Mouse (Mus musculus) forebrain, postnatal 0 days (tissue): ENCODE data around the gene Plxnb1. TPM values are rescaled to one million over a fixed set of nuclear protein-coding genes. Genes with fewer than 3 reads are reported as not detected.
"Not testable (repeated sequence)": the region's sequence is repeated elsewhere in the genome, so short reads cannot be mapped to it uniquely, and the experiment has no call there.

Experiments used
- ATAC-seq: fragments of 200-750 bp; cut with Nextera tagmentation; 2 replicates; pipeline ENCODE4 v1.8.0; 2017; ENCODE audit warnings: mild to moderate bottlenecking, moderate library complexity
- DNase-seq: peaks from one replicate; pipeline ENCODE4 v3.0.0-alpha.2; 2015
- H3K27ac ChIP-seq: fragments of 300-500 bp; sonication (generic); 2 replicates; pipeline ENCODE4 v1.5.1; 2014; ENCODE audit warnings: low read depth, mild to moderate bottlenecking, antibody characterized with exemption, low read length, moderate library complexity, mixed read lengths
- H3K27me3 ChIP-seq: fragments of 300-500 bp; sonication (generic); 2 replicates; pipeline ENCODE4 v1.6.1; 2014; ENCODE audit warnings: mild to moderate bottlenecking, low read length, mixed read lengths; ENCODE audit not compliant: insufficient read depth
- H3K36me3 ChIP-seq: fragments of 300-500 bp; sonication (generic); 2 replicates; pipeline ENCODE4 v1.6.1; 2014; ENCODE audit warnings: mild to moderate bottlenecking, moderate library complexity; ENCODE audit not compliant: insufficient read depth
- H3K4me1 ChIP-seq: fragments of 300-500 bp; sonication (generic); 2 replicates; pipeline ENCODE4 v1.6.1; 2014; ENCODE audit warnings: antibody characterized with exemption; ENCODE audit not compliant: insufficient read depth
- H3K4me2 ChIP-seq: fragments of 300-500 bp; sonication (generic); 2 replicates; pipeline ENCODE4 v1.6.1; 2014; ENCODE audit warnings: low read depth, mild to moderate bottlenecking, moderate library complexity
- H3K4me3 ChIP-seq: fragments of 300-500 bp; sonication (generic); 2 replicates; pipeline ENCODE4 v1.5.1; 2014; ENCODE audit warnings: low read depth, low read length, mixed read lengths
- H3K9ac ChIP-seq: fragments of 300-500 bp; sonication (generic); 2 replicates; pipeline ENCODE4 v1.6.1; 2014; ENCODE audit warnings: mild to moderate bottlenecking
- H3K9me3 ChIP-seq: fragments of 300-500 bp; sonication (generic); 2 replicates; pipeline ENCODE4 v1.6.1; 2016; ENCODE audit warnings: low read length
- CTCF ChIP-seq: sonication (generic); IDR thresholded peaks from 2 replicates; pipeline ENCODE4 v1.5.1; 2016; ENCODE audit warnings: antibody characterized with exemption, control low read depth, low read depth
- WGBS: fragments of 180-500 bp; shearing (Covaris S2); extraction: QIAGEN DNeasy Blood & Tissue Kit; methylation state at CpG from one replicate; pipeline ENCODE4 v1.1.7; 2014; 5-methylcytosine and 5-hydroxymethylcytosine counted together
- polyA plus RNA-seq: library from polyadenylated mRNA; unstranded; fragments of >200 nt; fragmentation: Nextera tagmentation; extraction: Ambion mirVana; gene quantifications from 2 replicates; pipeline ENCODE4 v1.2.1, GENCODE M21; 2015
- total RNA-seq: library from RNA; depleted of rRNA; stranded (reverse); fragments of >200 nt; gene quantifications from 2 replicates; pipeline ENCODE4 v1.2.3, GENCODE M21; 2014; rRNA removed

The Plxnb1 gene
- total and polyA plus RNA-seq, 2 experiments from 2014 or later = 10.2 to 78.2 TPM

DNA sequence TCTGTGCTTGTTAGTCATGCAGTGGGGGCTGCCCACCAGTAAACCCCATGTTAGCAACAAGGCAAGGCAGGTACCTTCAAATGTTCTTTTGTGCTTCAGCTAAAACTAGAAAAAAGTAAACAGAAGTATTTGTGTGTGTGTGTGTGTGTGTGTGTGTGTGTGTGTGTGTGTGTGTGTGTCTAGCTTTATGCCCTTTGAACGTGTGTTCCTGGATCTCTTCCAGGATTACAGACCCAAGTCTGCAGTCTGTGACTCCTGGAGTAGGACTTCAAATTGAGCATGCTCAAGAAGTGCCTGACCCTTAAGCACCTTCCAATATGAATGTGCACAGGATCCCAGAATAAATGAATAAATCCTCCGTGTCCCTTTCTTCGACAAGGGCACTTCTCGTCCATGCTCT is 31.9 kb downstream of the Plxnb1 start:
- H3K9ac ChIP-seq = no peak overlapping the region
- H3K9me3 ChIP-seq = no peaks in the 10 kb centered on the region
- ATAC-seq (no peak), DNase-seq (no peak)
- no peak overlapping the region for H3K4me3 ChIP-seq
- no peak overlapping the region for H3K4me2 ChIP-seq
- H3K27me3 ChIP-seq = no peaks in the 10 kb centered on the region
- no peaks in the 10 kb centered on the region for H3K36me3 ChIP-seq
- no peak overlapping the region for H3K27ac ChIP-seq
- WGBS = 81% methylated on average over 4 of the region's 4 CpGs
- H3K4me1 ChIP-seq = no peaks in the 10 kb centered on the region
- no peak for TF ChIP-seq CTCF

DNA sequence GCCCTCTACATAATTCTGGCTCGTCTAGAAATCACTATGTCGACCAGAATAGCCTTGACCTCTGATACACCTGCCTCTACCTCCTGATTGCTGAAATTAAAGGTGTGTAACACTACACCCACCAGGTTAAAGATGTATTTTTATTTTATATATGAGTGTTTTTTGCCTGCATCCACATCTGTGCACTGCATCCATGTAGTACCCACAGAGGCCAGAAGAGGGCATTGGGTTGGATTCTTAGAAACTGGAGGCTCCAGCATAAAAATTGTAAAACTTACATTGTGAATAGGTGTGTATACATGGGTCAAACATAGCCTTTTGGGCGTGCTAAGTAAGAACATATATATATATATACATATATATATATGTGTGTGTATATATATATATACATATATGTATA is 33.0 kb downstream of the Plxnb1 start:
- no peak for ATAC-seq
- TF ChIP-seq CTCF = peak; percentile 54
- no peaks in the 10 kb centered on the region for H3K27me3 ChIP-seq
- WGBS = 64% methylated on average over 3 of the region's 3 CpGs
- H3K36me3 ChIP-seq = no peaks in the 10 kb centered on the region
- peak; percentile 22 for DNase-seq
- H3K27ac ChIP-seq = no peak overlapping the region
- no peak overlapping the region for H3K4me3 ChIP-seq
- H3K4me1 ChIP-seq = no peaks in the 10 kb centered on the region
- no peak overlapping the region for H3K9ac ChIP-seq
- H3K9me3 ChIP-seq = no peaks in the 10 kb centered on the region
- H3K4me2 ChIP-seq = no peak overlapping the region

DNA sequence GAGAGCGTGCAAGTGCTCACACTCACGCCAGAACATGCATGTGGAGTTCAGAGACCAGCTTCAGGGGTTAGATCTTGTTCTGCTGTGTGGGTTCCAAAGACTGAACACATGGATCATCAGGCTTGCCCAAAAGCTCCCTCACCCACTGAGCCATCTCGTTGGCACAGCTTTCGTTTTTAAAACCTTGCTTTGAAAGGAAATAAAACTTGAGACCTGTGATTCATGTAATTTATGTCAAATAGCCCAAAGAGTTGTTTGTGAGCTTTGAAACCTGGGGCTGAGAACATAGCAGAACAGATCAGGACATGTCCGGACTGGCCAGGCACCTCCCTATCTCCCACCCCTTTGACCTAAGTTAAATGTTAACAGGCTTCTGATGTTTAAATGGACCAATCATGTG is 34.9 kb downstream of the Plxnb1 start:
- Histone ChIP-seq H3K9me3 (no peaks in the 10 kb centered on the region), H3K4me2 (no peak overlapping the region), H3K27me3 (no peaks in the 10 kb centered on the region), H3K36me3 (no peaks in the 10 kb centered on the region), H3K27ac (no peak overlapping the region), H3K4me3 (no peak overlapping the region), H3K9ac (no peak overlapping the region), H3K4me1 (no peaks in the 10 kb centered on the region)
- WGBS = 92% methylated on average over 5 of the region's 5 CpGs
- TF ChIP-seq CTCF = no peak
- DNase-seq (no peak), ATAC-seq (no peak)

DNA sequence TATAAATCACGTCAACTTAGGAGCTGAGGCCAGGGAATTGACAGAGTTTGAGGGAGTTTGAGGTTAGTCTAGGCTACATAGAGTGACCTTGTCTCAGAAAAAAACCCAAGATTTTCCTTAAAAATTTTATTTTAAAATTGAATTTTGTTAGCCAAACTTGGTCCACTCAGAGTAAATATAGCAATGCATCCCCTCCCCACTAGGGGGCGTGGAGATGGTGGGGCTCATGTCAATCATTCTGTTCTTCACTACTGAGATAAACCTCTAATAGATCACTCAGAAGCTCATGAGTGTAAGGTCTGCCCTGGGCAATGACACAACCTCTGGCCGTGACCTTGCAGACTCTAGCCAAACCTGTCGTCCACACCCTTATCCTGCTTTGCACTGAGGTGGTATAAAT is 45.2 kb downstream of the Plxnb1 start:
- not testable (repeated sequence) for H3K36me3 ChIP-seq, H3K27me3 ChIP-seq, H3K27ac ChIP-seq, H3K4me3 ChIP-seq, H3K9me3 ChIP-seq, ATAC-seq, H3K9ac ChIP-seq, H3K4me2 ChIP-seq, DNase-seq, H3K4me1 ChIP-seq
- 0 out of 2 replicates have a peak, but pooled peaks have one; percentile 8 for TF ChIP-seq CTCF
- WGBS = 67% methylated on average over 4 of the region's 4 CpGs

DNA sequence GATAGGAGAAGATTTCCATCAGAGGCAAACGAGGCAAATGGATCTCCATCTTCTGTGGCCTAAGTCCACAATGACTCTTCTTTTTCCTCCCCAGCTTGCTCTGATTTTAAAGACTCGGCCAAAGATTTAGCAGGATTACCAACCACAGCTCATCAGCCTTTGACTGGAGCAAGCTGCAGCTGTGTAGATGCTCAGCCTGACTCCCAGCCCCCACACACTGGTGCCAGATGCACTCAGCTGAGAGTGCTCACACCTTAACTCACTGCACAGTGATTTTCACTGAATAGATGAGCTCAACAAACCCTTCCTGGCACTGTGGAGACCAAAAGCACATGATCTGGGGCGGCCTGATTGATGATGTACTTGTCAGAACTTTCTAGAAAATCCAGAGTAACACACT is 66.8 kb downstream of the Plxnb1 start, which contains the start of gene Fbxw21:
Gene Fbxw21, minus strand, starts transcription at position 101 of the 400 bp plus-strand sequence.
- no peaks in the 10 kb centered on the region for H3K27me3 ChIP-seq
- no peak within 1 kb of the TSS for H3K27ac ChIP-seq
- DNase-seq (no peak), ATAC-seq (no peak)
- TF ChIP-seq CTCF = no peak
- no peak within 1 kb of the TSS for H3K4me2 ChIP-seq
- H3K36me3 ChIP-seq = no peaks in the 10 kb centered on the region
- no peaks in the 10 kb centered on the region for H3K9me3 ChIP-seq
- 66% methylated on average over 3 of the region's 3 CpGs for WGBS
- no peak within 1 kb of the TSS for H3K4me3 ChIP-seq
- no peak within 1 kb of the TSS for H3K9ac ChIP-seq
- H3K4me1 ChIP-seq = no peaks in the 10 kb centered on the region

DNA sequence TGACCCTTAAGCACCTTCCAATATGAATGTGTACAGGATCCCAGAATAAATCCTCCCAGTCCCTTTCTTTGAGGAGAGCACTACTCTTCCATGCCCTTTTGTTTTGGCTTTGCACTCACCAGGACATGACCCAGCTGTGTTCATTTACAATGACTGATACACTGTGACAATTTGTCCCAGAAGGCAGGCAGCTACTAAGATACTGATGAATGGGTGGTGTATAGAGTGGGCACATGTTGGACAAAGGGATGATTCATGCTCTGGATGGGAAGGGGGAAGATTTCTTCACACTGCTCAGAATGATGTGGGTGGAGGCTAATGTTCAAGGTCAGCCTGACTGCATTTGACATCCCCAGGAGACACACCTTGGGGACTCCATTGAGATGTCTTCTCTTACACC is 72.1 kb downstream of the Plxnb1 start:
- H3K4me3 ChIP-seq = no peak overlapping the region
- H3K27me3 ChIP-seq = no peaks in the 10 kb centered on the region
- TF ChIP-seq CTCF = no peak
- H3K36me3 ChIP-seq = no peaks in the 10 kb centered on the region
- no peak overlapping the region for H3K4me2 ChIP-seq
- no peak overlapping the region for H3K27ac ChIP-seq
- no peaks in the 10 kb centered on the region for H3K4me1 ChIP-seq
- no peak overlapping the region for H3K9ac ChIP-seq
- H3K9me3 ChIP-seq = no peaks in the 10 kb centered on the region
- ATAC-seq (no peak), DNase-seq (no peak)

Other genes with a start within 250 kb of the Plxnb1 start
- 19.4 and 29.6 TPM in 2 replicates for gene Slc26a6, start 242.1 kb upstream of the Plxnb1 start, total RNA-seq
- 15.9 and 18.0 TPM in 2 replicates for gene Slc26a6, start 242.1 kb upstream of the Plxnb1 start, polyA plus RNA-seq
- 0.23 and 0.24 TPM in 2 replicates for gene Tmem89, start 180.8 kb upstream of the Plxnb1 start, total RNA-seq
- gene Tmem89, start 180.8 kb upstream of the Plxnb1 start, polyA plus RNA-seq = 0.20 and 0.33 TPM in 2 replicates
- gene Uqcrc1, start 158.8 kb upstream of the Plxnb1 start, total RNA-seq = 327 and 365 TPM in 2 replicates
- gene Uqcrc1, start 158.8 kb upstream of the Plxnb1 start, polyA plus RNA-seq = 482 and 490 TPM in 2 replicates
- 2.7 and 5.4 TPM in 2 replicates for gene Col7a1, start 141.8 kb upstream of the Plxnb1 start, total RNA-seq
- 1.3 and 1.6 TPM in 2 replicates for gene Col7a1, start 141.8 kb upstream of the Plxnb1 start, polyA plus RNA-seq
- gene Ucn2, start 109.4 kb upstream of the Plxnb1 start, total RNA-seq = 0.23 TPM in 1 of 2 replicates, not detected in the other
- gene Ucn2, start 109.4 kb upstream of the Plxnb1 start, polyA plus RNA-seq = not detected in 2 replicates
- gene Pfkfb4, start 103.6 kb upstream of the Plxnb1 start, total RNA-seq = 27.1 and 46.4 TPM in 2 replicates
- 16.6 and 21.7 TPM in 2 replicates for gene Pfkfb4, start 103.6 kb upstream of the Plxnb1 start, polyA plus RNA-seq
- gene Shisa5, start 56.8 kb upstream of the Plxnb1 start, total RNA-seq = 66.2 and 68.4 TPM in 2 replicates
- gene Shisa5, start 56.8 kb upstream of the Plxnb1 start, polyA plus RNA-seq = 75.9 and 77.3 TPM in 2 replicates
- gene Trex1, start 35.7 kb upstream of the Plxnb1 start, total RNA-seq = 22.5 and 25.3 TPM in 2 replicates
- gene Trex1, start 35.7 kb upstream of the Plxnb1 start, polyA plus RNA-seq = 16.5 and 20.3 TPM in 2 replicates
- gene Atrip, start 21.3 kb upstream of the Plxnb1 start, total RNA-seq = 45.2 and 46.1 TPM in 2 replicates
- 34.6 and 34.8 TPM in 2 replicates for gene Atrip, start 21.3 kb upstream of the Plxnb1 start, polyA plus RNA-seq
- gene Ccdc51, start 12.9 kb upstream of the Plxnb1 start, total RNA-seq = 12.2 and 12.9 TPM in 2 replicates
- gene Ccdc51, start 12.9 kb upstream of the Plxnb1 start, polyA plus RNA-seq = 6.4 and 7.2 TPM in 2 replicates
- 177 and 216 TPM in 2 replicates for gene Tma7, start 12.8 kb upstream of the Plxnb1 start, total RNA-seq
- 695 and 816 TPM in 2 replicates for gene Tma7, start 12.8 kb upstream of the Plxnb1 start, polyA plus RNA-seq
- not detected in 2 replicates for gene Fbxw21, start 66.7 kb downstream of the Plxnb1 start, total RNA-seq
- not detected in 2 replicates for gene Fbxw21, start 66.7 kb downstream of the Plxnb1 start, polyA plus RNA-seq
- gene Fbxw13, start 100.6 kb downstream of the Plxnb1 start, total RNA-seq = 0.24 TPM in 1 of 2 replicates, not detected in the other
- 0.19 and 0.24 TPM in 2 replicates for gene Fbxw13, start 100.6 kb downstream of the Plxnb1 start, polyA plus RNA-seq
- not detected in 2 replicates for gene Fbxw20, start 139.4 kb downstream of the Plxnb1 start, total RNA-seq
- not detected in 2 replicates for gene Fbxw20, start 139.4 kb downstream of the Plxnb1 start, polyA plus RNA-seq
- not detected in 2 replicates for gene Fbxw14, start 192.3 kb downstream of the Plxnb1 start, total RNA-seq
- not detected in 2 replicates for gene Fbxw14, start 192.3 kb downstream of the Plxnb1 start, polyA plus RNA-seq
- gene Fbxw28, start 244.3 kb downstream of the Plxnb1 start, total RNA-seq = not detected in 2 replicates
- gene Fbxw28, start 244.3 kb downstream of the Plxnb1 start, polyA plus RNA-seq = not detected in 2 replicates